Comparison of ENCODE assay signal across 12 mouse cellular contexts in the genomic region with DNA sequence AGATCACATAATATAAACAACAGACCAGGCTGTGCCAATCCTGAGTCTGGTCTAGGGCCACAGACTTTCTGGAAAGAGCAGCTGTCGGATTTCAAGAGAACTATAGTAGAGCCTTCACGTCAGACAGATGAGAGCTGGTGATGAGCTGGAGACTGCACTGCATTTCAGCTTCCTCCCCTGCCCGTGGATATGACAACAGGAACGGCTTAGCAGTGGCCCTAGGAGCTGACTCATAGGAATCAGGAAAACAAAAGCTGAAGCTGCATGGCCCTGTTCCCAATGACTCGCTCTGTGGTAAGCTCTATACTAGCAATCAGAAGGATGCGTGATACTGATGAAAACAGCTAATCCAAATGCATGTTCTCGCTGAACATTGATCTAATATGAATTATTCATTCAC. TPM values are rescaled to one million over a fixed set of nuclear protein-coding genes. Genes with fewer than 3 reads are reported as not detected.
DNase-seq lines count a peak whose midpoint lies in the region; ATAC-seq and TF ChIP-seq lines count a peak whose summit lies in the region.
"Had no signal": no experiment of that assay in that cellular context is flagged by ENCODE, and none has a peak within 500 bp of the region (broad histone marks: within the 10 kb centered on the region; RNA-seq: fewer than 3 reads in every experiment).

No protein-coding gene starts in this region.

- H3K4me2 ChIP-seq in forebrain, embryonic 11.5 days (ENCODE audit: low read depth, low read length, severe bottlenecking): no peak overlapping the region
- H3K4me2 ChIP-seq in forebrain, embryonic 14.5 days (ENCODE audit: low read length): no peak overlapping the region
- no peak overlapping the region for H3K4me2 ChIP-seq in lung, embryonic 15.5 days
- H3K4me2 ChIP-seq in midbrain, embryonic 16.5 days (ENCODE audit: low read length): no peak overlapping the region
- H3K4me2 ChIP-seq: neural tube, embryonic 15.5 days had no signal

- no peaks in the 10 kb centered on the region for H3K9me3 ChIP-seq in forebrain, embryonic 11.5 days (ENCODE audit: control insufficient read depth, low read length)
- no peaks in the 10 kb centered on the region for H3K9me3 ChIP-seq in forebrain, embryonic 14.5 days (replicated peaks; ENCODE audit: control insufficient read depth, low read length)
- no peaks in the 10 kb centered on the region for H3K9me3 ChIP-seq in lung, embryonic 15.5 days
- no peaks in the 10 kb centered on the region for H3K9me3 ChIP-seq in midbrain, embryonic 16.5 days (replicated peaks; ENCODE audit: control insufficient read depth, low read length, poor library complexity, severe bottlenecking)
- H3K9me3 ChIP-seq: neural tube, embryonic 15.5 days had no signal

- intact Hi-C loops in left cerebral cortex, adult 2 months (cut with DNase I): no loop called here

- no peak overlapping the region for H3K4me3 ChIP-seq in forebrain, embryonic 11.5 days (ENCODE audit: low read depth, low read length)
- H3K4me3 ChIP-seq in forebrain, embryonic 14.5 days (ENCODE audit: low read depth, low read length): no peak overlapping the region
- H3K4me3 ChIP-seq in lung, embryonic 15.5 days: no peak overlapping the region
- H3K4me3 ChIP-seq in midbrain, embryonic 16.5 days (ENCODE audit: low read depth, low read length): no peak overlapping the region
- no peak overlapping the region for H3K4me3 ChIP-seq in left cerebral cortex, adult 2 months
- H3K4me3 ChIP-seq in kidney, adult 2 months (ENCODE audit: insufficient read depth, low read depth, low read length): no peak overlapping the region
- H3K4me3 ChIP-seq: neural tube, embryonic 15.5 days had no signal

- no peak overlapping the region for H3K9ac ChIP-seq in forebrain, embryonic 11.5 days (ENCODE audit: low read length)
- no peak overlapping the region for H3K9ac ChIP-seq in forebrain, embryonic 14.5 days (ENCODE audit: low read length)
- H3K9ac ChIP-seq in lung, embryonic 15.5 days: no peak overlapping the region
- no peak overlapping the region for H3K9ac ChIP-seq in midbrain, embryonic 16.5 days (ENCODE audit: low read depth, low read length)
- H3K9ac ChIP-seq: neural tube, embryonic 15.5 days had no signal

- peak; percentile 54 for DNase-seq in forebrain, embryonic 11.5 days (ENCODE audit: low spot score)
- no peak for DNase-seq in forebrain, embryonic 14.5 days (ENCODE audit: low spot score)
- no peak for DNase-seq in lung, adult 18-20 months
- peak; percentile 34 for DNase-seq in adrenal gland, postnatal 10 days
- no peak for DNase-seq in left cerebral cortex, adult 2 months (ENCODE audit: extremely low spot score in 1 of 2, low spot score in 2 of 2)
- DNase-seq in kidney, adult 2 months: no peak

- H3K27ac ChIP-seq in forebrain, embryonic 11.5 days (ENCODE audit: low read depth, low read length): no peak overlapping the region
- H3K27ac ChIP-seq in forebrain, embryonic 14.5 days (ENCODE audit: low read depth, low read length): no peak overlapping the region
- H3K27ac ChIP-seq in lung, embryonic 15.5 days: no peak overlapping the region
- no peak overlapping the region for H3K27ac ChIP-seq in midbrain, embryonic 16.5 days (ENCODE audit: low read length)
- no peak overlapping the region for H3K27ac ChIP-seq in left cerebral cortex, adult 2 months
- H3K27ac ChIP-seq in kidney, adult 2 months (ENCODE audit: insufficient read depth, low read depth, low read length): no peak overlapping the region
- H3K27ac ChIP-seq: neural tube, embryonic 15.5 days had no signal

- H3K27me3 ChIP-seq in forebrain, embryonic 11.5 days (ENCODE audit: control insufficient read depth, insufficient read depth, low read length): no peaks in the 10 kb centered on the region
- H3K27me3 ChIP-seq in forebrain, embryonic 14.5 days (replicated peaks; ENCODE audit: control insufficient read depth, insufficient read depth, low read length): no peaks in the 10 kb centered on the region
- no peaks in the 10 kb centered on the region for H3K27me3 ChIP-seq in lung, embryonic 15.5 days
- no peaks in the 10 kb centered on the region for H3K27me3 ChIP-seq in midbrain, embryonic 16.5 days (ENCODE audit: control insufficient read depth, insufficient read depth, low read depth, low read length)
- no peaks in the 10 kb centered on the region for H3K27me3 ChIP-seq in kidney, adult 2 months (replicated peaks; ENCODE audit: control insufficient read depth, insufficient read depth, low read length)
- H3K27me3 ChIP-seq: neural tube, embryonic 15.5 days had no signal

- H3K36me3 ChIP-seq in forebrain, embryonic 11.5 days (ENCODE audit: control insufficient read depth, insufficient read depth, low read length): no peaks in the 10 kb centered on the region; the same call in 1 of the 2 replicates
- peaks cover 3% of the 10 kb centered on the region; the same call in 1 of the 2 replicates for H3K36me3 ChIP-seq in forebrain, embryonic 14.5 days (ENCODE audit: control insufficient read depth, insufficient read depth, low read length)
- peaks cover 12% of the 10 kb centered on the region; the same call in 1 of the 2 replicates for H3K36me3 ChIP-seq in lung, embryonic 15.5 days
- no peaks in the 10 kb centered on the region for H3K36me3 ChIP-seq in midbrain, embryonic 16.5 days (ENCODE audit: control insufficient read depth, insufficient read depth, low read length)
- H3K36me3 ChIP-seq in kidney, adult 2 months (ENCODE audit: control insufficient read depth, insufficient read depth, low read length): no peaks in the 10 kb centered on the region

- no peak for TF ChIP-seq POLR2A in kidney, adult 2 months (IDR thresholded peaks at IDR 0.05; ENCODE audit: low read depth, low read length)

- TF ChIP-seq CTCF in left cerebral cortex, adult 2 months (IDR thresholded peaks at IDR 0.05): no peak
- no peak for TF ChIP-seq CTCF in kidney, adult 2 months (conservative IDR thresholded peaks at IDR 0.05; ENCODE audit: insufficient read depth, insufficient read length, low read depth, low read length)

- 71% methylated on average over 7 of the region's 7 CpGs for WGBS in forebrain, embryonic 11.5 days
- WGBS in forebrain, embryonic 14.5 days: 70% methylated on average over 7 of the region's 7 CpGs
- 51% methylated on average over 7 of the region's 7 CpGs for WGBS in lung, embryonic 15.5 days
- whole genome bisulfite sequencing in midbrain, embryonic 16.5 days: 44% methylated on average over 7 of the region's 7 CpGs
- 63% methylated on average over 7 of the region's 7 CpGs for WGBS in kidney, adult 2 months

- H3K4me1 ChIP-seq in forebrain, embryonic 11.5 days (replicated peaks; ENCODE audit: control insufficient read depth, insufficient read depth, low read length): no peaks in the 10 kb centered on the region
- no peaks in the 10 kb centered on the region for H3K4me1 ChIP-seq in forebrain, embryonic 14.5 days (ENCODE audit: control insufficient read depth, insufficient read depth, low read length)
- no peaks in the 10 kb centered on the region for H3K4me1 ChIP-seq in lung, embryonic 15.5 days
- H3K4me1 ChIP-seq in midbrain, embryonic 16.5 days (ENCODE audit: control insufficient read depth, insufficient read depth, low read length): no peaks in the 10 kb centered on the region
- H3K4me1 ChIP-seq in kidney, adult 2 months (ENCODE audit: control insufficient read depth, insufficient read depth, low read length): no peaks in the 10 kb centered on the region
- H3K4me1 ChIP-seq: neural tube, embryonic 15.5 days had no signal

- 0 out of 2 replicates have a peak, but pooled peaks have one; percentile 37 for ATAC-seq in forebrain, embryonic 11.5 days (replicated peaks; ENCODE audit: low FRiP score)
- ATAC-seq in forebrain, embryonic 14.5 days: no peak
- 0 out of 2 replicates have a peak, but pooled peaks have one; percentile 19 for ATAC-seq in lung, embryonic 15.5 days (ENCODE audit: borderline replicate concordance, extremely low read depth, low FRiP score, low TSS enrichment)
- ATAC-seq in midbrain, embryonic 16.5 days: 0 out of 2 replicates have a peak, but pooled peaks have one; percentile 28

RNA-seq across cellular contexts. Expression of gene Cyp2c55, which starts 33.2 kb away (rescaled TPM):
- not detected in 2 replicates for polyA plus RNA-seq in forebrain, embryonic 11.5 days (2014; fragmentation: Nextera tagmentation; extraction: Ambion mirVana)
- not detected in 2 replicates for polyA plus RNA-seq in forebrain, embryonic 14.5 days (2014; fragmentation: Nextera tagmentation; extraction: Ambion mirVana)
- polyA plus RNA-seq in lung, embryonic 15.5 days (2015; fragmentation: Nextera tagmentation; extraction: Ambion mirVana): not detected in 2 replicates
- total RNA-seq in adrenal gland, postnatal 10 days (2021): under 1 TPM; 0.15 to 0.21 TPM
- 0.11 TPM in 1 of 2 replicates, not detected in the other for polyA plus RNA-seq in midbrain, embryonic 16.5 days (2015; fragmentation: Nextera tagmentation; extraction: Ambion mirVana)
- total RNA-seq in left cerebral cortex, adult 2 months (2021): under 1 TPM; 0.16 to 0.40 TPM
- 0.09 TPM in 1 of 2 replicates, not detected in the other for polyA plus RNA-seq in kidney, adult 2 months (2012; rRNA removed)
- total RNA-seq: gastrocnemius, adult 8-10 months had no signal
- polyA plus RNA-seq: hindbrain, embryonic 11.5 days; liver, embryonic 16.5 days; neural tube, embryonic 15.5 days had no signal

RNA-seq across cellular contexts. Expression of gene Hells, which starts 43.0 kb away (rescaled TPM):
- polyA plus RNA-seq in forebrain, embryonic 11.5 days (2014; fragmentation: Nextera tagmentation; extraction: Ambion mirVana): 99.7 and 109 TPM in 2 replicates
- 25.4 and 27.8 TPM in 2 replicates for polyA plus RNA-seq in forebrain, embryonic 14.5 days (2014; fragmentation: Nextera tagmentation; extraction: Ambion mirVana)
- polyA plus RNA-seq in lung, embryonic 15.5 days (2015; fragmentation: Nextera tagmentation; extraction: Ambion mirVana): 50.8 and 51.7 TPM in 2 replicates
- 10 to 100 TPM; 13.5 to 16.8 TPM for total RNA-seq in adrenal gland, postnatal 10 days (2021)
- 7.3 and 10.1 TPM in 2 replicates for polyA plus RNA-seq in midbrain, embryonic 16.5 days (2015; fragmentation: Nextera tagmentation; extraction: Ambion mirVana)
- 1 to 10 TPM; 4.7 to 5.3 TPM for total RNA-seq in left cerebral cortex, adult 2 months (2021)
- 0.12 and 0.34 TPM in 2 replicates for polyA plus RNA-seq in kidney, adult 2 months (2012; rRNA removed)

Comparison
In these comparisons a context has a peak if more than half of its experiments do, and no peak if none do; other contexts are left out.
1. DNase-seq: peak in forebrain, embryonic 11.5 days (single experiment) and adrenal gland, postnatal 10 days (single experiment); none in forebrain, embryonic 14.5 days (single experiment), lung, adult 18-20 months (0 of 2), left cerebral cortex, adult 2 months (0 of 2) and kidney, adult 2 months (single experiment).